Mouse (Mus musculus): ENCODE results near the gene Prps1l3.

GRCm38 (mm10) chr12:57185475-57185874 is 44.7 kb upstream of the Prps1l3 start:
- TF ChIP-seq POLR2A (IDR thresholded peaks at IDR 0.05; ENCODE audit: low read depth, low read length): no peak
- TF ChIP-seq CTCF (IDR thresholded peaks at IDR 0.05; ENCODE audit: borderline replicate concordance, insufficient read depth, low read length): no peak
